Mouse (Mus musculus) CH12.LX (cell line): ENCODE data around the gene Gm9780.
"Not testable (repeated sequence)": the region's sequence is repeated elsewhere in the genome, so short reads cannot be mapped to it uniquely, and the experiment has no call there.

Experiments used
- CTCF ChIP-seq, 2 experiments: IDR thresholded peaks in 1 of 2; conservative IDR thresholded peaks in 1 of 2; 2 replicates each; pipeline ENCODE4 v1.5.1; 2011 to 2012; ENCODE audit warnings: low read depth in 2 of 2, low read length in 2 of 2, improper control_type of control experiment in 1 of 2, inconsistent platforms in 1 of 2, mild to moderate bottlenecking in 1 of 2, moderate library complexity in 1 of 2
- GABPA ChIP-seq: IDR thresholded peaks from 2 replicates; pipeline ENCODE4 v1.6.1; 2012; ENCODE audit warnings: low read depth, low read length, improper control_type of control experiment, inconsistent platforms; ENCODE audit not compliant: insufficient replicate concordance
- MAX ChIP-seq: IDR thresholded peaks from 2 replicates; pipeline ENCODE4 v1.6.1; 2011; ENCODE audit warnings: low read length, improper control_type of control experiment
- POLR2A ChIP-seq: IDR thresholded peaks from 2 replicates; pipeline ENCODE4 v1.6.1; 2011; ENCODE audit warnings: low read depth, mild to moderate bottlenecking, improper control_type of control experiment, low read length
- POLR2AphosphoS2 ChIP-seq: IDR thresholded peaks from 2 replicates; pipeline ENCODE4 v1.6.1; 2011; ENCODE audit warnings: low read depth, low read length, improper control_type of control experiment
- UBTF ChIP-seq: IDR thresholded peaks from 2 replicates; pipeline ENCODE4 v1.6.1; 2012; ENCODE audit warnings: low read depth, mild to moderate bottlenecking, inconsistent platforms, low read length, improper control_type of control experiment, moderate library complexity

DNA sequence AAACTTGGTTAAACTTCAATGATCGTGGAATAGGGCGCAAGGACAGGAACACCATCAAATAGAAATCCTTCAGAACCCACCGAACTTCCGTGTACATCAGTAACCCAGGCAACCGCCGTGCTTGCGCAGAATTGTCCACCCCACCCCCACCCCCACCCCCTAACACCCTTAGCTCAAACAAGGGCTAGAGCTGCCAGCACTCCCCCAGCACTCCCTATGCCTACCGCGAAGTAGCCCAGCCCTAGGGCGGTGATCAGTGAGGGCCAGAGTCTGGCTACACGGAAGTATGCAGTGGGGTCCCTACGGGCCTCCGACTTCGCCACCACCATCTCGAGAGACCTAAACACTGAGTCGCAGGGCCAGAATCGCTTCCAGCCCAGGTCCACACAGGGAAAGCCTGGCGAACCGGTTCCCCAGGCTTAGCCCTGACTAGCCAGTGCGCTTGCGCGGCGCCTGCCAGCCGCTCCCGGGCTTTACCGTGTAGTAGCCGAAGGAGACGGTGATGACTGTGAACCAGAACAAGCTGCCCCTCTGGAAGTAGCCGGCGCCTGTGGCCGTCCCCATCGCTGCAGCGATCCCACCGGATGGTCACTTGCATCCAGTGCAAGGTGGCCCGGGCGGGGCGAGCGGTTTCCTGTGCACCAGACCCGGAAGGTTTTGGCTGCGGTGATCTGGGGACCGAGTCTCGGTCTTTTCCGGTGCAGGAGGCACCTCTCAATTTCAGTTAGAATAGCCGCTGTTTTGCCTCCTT, 24.2 kb upstream of the Gm9780 start:
- not testable (repeated sequence) for TF ChIP-seq POLR2A; GABPA; CTCF (conservative IDR thresholded peaks at IDR 0.05 in 1 of 2, IDR thresholded peaks at IDR 0.05 in 1 of 2; ENCODE audit: low read depth in 2 of 2, low read length in 2 of 2); MAX; POLR2AphosphoS2; UBTF
